Mouse (Mus musculus) midbrain, embryonic 11.5 days (tissue): ENCODE data around the gene Gpx7. TPM values are rescaled to one million over a fixed set of nuclear protein-coding genes. Genes with fewer than 3 reads are reported as not detected.
"Not testable (repeated sequence)": the region's sequence is repeated elsewhere in the genome, so short reads cannot be mapped to it uniquely, and the experiment has no call there.

Source experiments
- ATAC-seq: fragments of 200-750 bp; cut with Nextera tagmentation; 2 replicates; pipeline ENCODE4 v1.8.0; 2017; ENCODE audit warnings: moderate TSS enrichment, moderate library complexity; ENCODE audit not compliant: low FRiP score
- DNase-seq: peaks from one replicate; pipeline ENCODE4 v3.0.0; 2015; ENCODE audit warnings: low spot score; ENCODE audit errors: missing footprints
- H3K27ac ChIP-seq: fragments of 300-500 bp; sonication (generic); 2 replicates; pipeline ENCODE4 v1.5.1; 2014; ENCODE audit warnings: low read depth, low read length
- H3K27me3 ChIP-seq: fragments of 300-500 bp; sonication (generic); 2 replicates; pipeline ENCODE4 v1.6.1; 2014; ENCODE audit warnings: mild to moderate bottlenecking, low read length, moderate library complexity, mixed read lengths; ENCODE audit not compliant: control insufficient read depth, insufficient read depth
- H3K36me3 ChIP-seq: fragments of 300-500 bp; sonication (generic); 2 replicates; pipeline ENCODE4 v1.6.1; 2014; ENCODE audit warnings: mild to moderate bottlenecking, low read length, moderate library complexity, mixed read lengths; ENCODE audit not compliant: control insufficient read depth, insufficient read depth
- H3K4me1 ChIP-seq: fragments of 300-500 bp; sonication (generic); 2 replicates; pipeline ENCODE4 v1.6.1; 2014; ENCODE audit warnings: low read length; ENCODE audit not compliant: control insufficient read depth, insufficient read depth
- H3K4me2 ChIP-seq: fragments of 300-500 bp; sonication (generic); 2 replicates; pipeline ENCODE4 v1.6.1; 2014; ENCODE audit warnings: mild to moderate bottlenecking, moderate library complexity
- H3K4me3 ChIP-seq: fragments of 300-500 bp; sonication (generic); 2 replicates; pipeline ENCODE4 v1.5.1; 2014; ENCODE audit warnings: low read depth, low read length
- H3K9ac ChIP-seq: fragments of 300-500 bp; sonication (generic); 2 replicates; pipeline ENCODE4 v1.6.1; 2014; ENCODE audit warnings: low read length
- H3K9me3 ChIP-seq: fragments of 300-500 bp; sonication (generic); 2 replicates; pipeline ENCODE4 v1.6.1; 2016; ENCODE audit warnings: low read length; ENCODE audit not compliant: control insufficient read depth
- WGBS: fragments of 180-500 bp; shearing (Covaris S2); extraction: QIAGEN DNeasy Blood & Tissue Kit; methylation state at CpG from one replicate; pipeline ENCODE4 v1.1.7; 2014; 5-methylcytosine and 5-hydroxymethylcytosine counted together
- polyA plus RNA-seq: library from polyadenylated mRNA; unstranded; fragments of >200 nt; fragmentation: Nextera tagmentation; extraction: Ambion mirVana; gene quantifications from 2 replicates; pipeline ENCODE4 v1.2.1, GENCODE M21; 2014

The Gpx7 gene
- polyA plus RNA-seq, 1 experiment from 2014 or later: 52.4 TPM

GRCm38 (mm10) chr4:108362321-108363261 lies 44.2 kb downstream of the Gpx7 start:
- DNase-seq: peak; percentile 98
- Histone ChIP-seq H3K4me3 (no peak overlapping the region), H3K36me3 (no peaks in the 10 kb centered on the region), H3K9ac (peak overlapping the region; percentile 24), H3K27me3 (no peaks in the 10 kb centered on the region), H3K4me2 (peak overlapping the region; percentile 29), H3K9me3 (no peaks in the 10 kb centered on the region), H3K27ac (peak overlapping the region; percentile 93), H3K4me1 (peaks cover 55% of the 10 kb centered on the region)
- 2% methylated on average over 18 of the region's 18 CpGs for WGBS
- peak; percentile 83 for ATAC-seq

- Histone ChIP-seq H3K27me3 (no peaks in the 10 kb centered on the region), H3K27ac (peak overlapping the region; percentile 92), H3K9me3 (no peaks in the 10 kb centered on the region), H3K4me1 (peaks cover 55% of the 10 kb centered on the region), H3K4me3 (no peak overlapping the region), H3K9ac (peak overlapping the region; percentile 53), H3K4me2 (peak overlapping the region; percentile 14; the same call in 1 of the 2 replicates), H3K36me3 (no peaks in the 10 kb centered on the region)
- WGBS: 5% methylated on average over 28 of the region's 28 CpGs
- ATAC-seq (peak; percentile 78), DNase-seq (peak; percentile 98)
These were observed 46.4 kb downstream of the Gpx7 start for GRCm38 (mm10) chr4:108360136-108361055.

- Histone ChIP-seq H3K27me3 (no peaks in the 10 kb centered on the region), H3K27ac (no peak overlapping the region; the same call in 1 of the 2 replicates), H3K9me3 (no peaks in the 10 kb centered on the region), H3K4me3 (no peak overlapping the region), H3K4me1 (peaks cover 47% of the 10 kb centered on the region), H3K9ac (no peak overlapping the region), H3K36me3 (no peaks in the 10 kb centered on the region), H3K4me2 (no peak overlapping the region)
- DNase-seq (no peak), ATAC-seq (no peak)
- 12% methylated on average over 4 of the region's 4 CpGs for WGBS
These were observed 48.3 kb downstream of the Gpx7 start for GRCm38 (mm10) chr4:108358498-108358897.

- Histone ChIP-seq H3K36me3 (no peaks in the 10 kb centered on the region), H3K4me2 (no peak overlapping the region), H3K9ac (no peak overlapping the region), H3K27ac (no peak overlapping the region), H3K27me3 (no peaks in the 10 kb centered on the region), H3K4me1 (peaks cover 37% of the 10 kb centered on the region), H3K9me3 (no peaks in the 10 kb centered on the region), H3K4me3 (no peak overlapping the region)
- WGBS: 94% methylated on average over 8 of the region's 8 CpGs
- DNase-seq (no peak), ATAC-seq (no peak)
These were observed 49.3 kb downstream of the Gpx7 start for GRCm38 (mm10) chr4:108357458-108357857.

- H3K27me3 ChIP-seq, H3K36me3 ChIP-seq, ATAC-seq, H3K9ac ChIP-seq, H3K4me3 ChIP-seq, H3K4me2 ChIP-seq, H3K27ac ChIP-seq, DNase-seq, H3K9me3 ChIP-seq: not testable (repeated sequence)
- H3K4me1 ChIP-seq: peaks cover 12% of the 10 kb centered on the region
These were observed 53.2 kb downstream of the Gpx7 start for GRCm38 (mm10) chr4:108353591-108353990.

- Histone ChIP-seq H3K27ac (peak overlapping the region; percentile 54), H3K9ac (peak overlapping the region; percentile 28; the same call in 1 of the 2 replicates), H3K9me3 (no peaks in the 10 kb centered on the region), H3K36me3 (no peaks in the 10 kb centered on the region), H3K4me1 (peaks cover 14% of the 10 kb centered on the region), H3K27me3 (no peaks in the 10 kb centered on the region), H3K4me3 (no peak overlapping the region), H3K4me2 (no peak overlapping the region)
- WGBS: 19% methylated on average over 8 of the region's 8 CpGs
- peak; percentile 81 for ATAC-seq
- peak; percentile 89 for DNase-seq
These were observed 55.9 kb downstream of the Gpx7 start for GRCm38 (mm10) chr4:108350819-108351218.

Other genes with a start within 250 kb of the Gpx7 start
- 11.7 and 13.8 TPM in 2 replicates for gene Echdc2, start 241.5 kb downstream of the Gpx7 start, polyA plus RNA-seq
- gene Zyg11a, start 188.9 kb downstream of the Gpx7 start, polyA plus RNA-seq: not detected in 2 replicates
- gene Zyg11b, start 105.9 kb downstream of the Gpx7 start, polyA plus RNA-seq: 18.8 and 22.5 TPM in 2 replicates
- 54.6 and 55.5 TPM in 2 replicates for gene Coa7, start 78.8 kb downstream of the Gpx7 start, polyA plus RNA-seq
- 1.6 and 2.4 TPM in 2 replicates for gene Shisal2a, start 23.6 kb downstream of the Gpx7 start, polyA plus RNA-seq
- 61.9 and 66.9 TPM in 2 replicates for gene Tut4, start 52.5 kb upstream of the Gpx7 start, polyA plus RNA-seq
- gene Prpf38a, start 172.4 kb upstream of the Gpx7 start, polyA plus RNA-seq: 124 and 128 TPM in 2 replicates
- gene Orc1, start 172.5 kb upstream of the Gpx7 start, polyA plus RNA-seq: 15.4 and 17.3 TPM in 2 replicates
- 15.3 and 19.8 TPM in 2 replicates for gene Cc2d1b, start 213.0 kb upstream of the Gpx7 start, polyA plus RNA-seq